Mouse (Mus musculus): Measurements from ENCODE around the gene 2810004N23Rik. TPM values are rescaled to one million over a fixed set of nuclear protein-coding genes. Genes with fewer than 3 reads are reported as not detected.
A peak's percentile ranks its signal among the peaks of the same experiment; 100 is the strongest.
"Not testable (repeated sequence)": the region's sequence is repeated elsewhere in the genome, so short reads cannot be mapped to it uniquely, and the experiment has no call there.

2810004N23Rik gene
- polyA plus RNA-seq, 1 experiment from 2014 or later, result 51.6 TPM

DNA sequence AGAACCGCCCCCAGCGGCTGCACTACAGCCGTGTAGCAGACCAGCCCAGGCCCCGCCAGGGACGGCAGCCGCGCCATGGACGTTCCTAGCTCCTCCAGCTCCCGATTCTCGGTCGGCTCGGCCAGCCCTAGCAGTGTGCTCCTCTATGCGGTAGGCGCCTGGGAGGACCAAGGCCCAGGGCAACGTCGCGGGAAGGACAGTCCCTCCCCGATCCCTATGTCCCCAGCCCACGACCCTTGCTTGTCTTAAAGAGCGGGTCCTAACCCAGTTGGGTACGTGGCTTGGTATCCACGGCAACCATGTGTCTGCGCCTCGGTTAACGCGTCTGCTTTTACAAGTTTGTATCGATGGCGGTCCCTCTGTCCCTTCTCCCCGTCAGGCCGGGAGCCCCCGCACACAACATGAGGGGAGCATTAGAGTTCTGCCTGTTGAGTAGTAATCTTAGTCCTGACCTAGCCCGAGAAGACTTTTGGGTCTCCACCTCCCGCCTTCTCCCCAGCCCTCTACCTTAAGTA is 300 bp upstream of the 2810004N23Rik start:
- no peaks in the 10 kb centered on the region for H3K27me3 ChIP-seq

GRCm38 (mm10) chr8:124860188-124860587 is 2.7 kb downstream of the 2810004N23Rik start:
- 0 out of 2 replicates have a peak overlapping the region, but pooled peaks have one; percentile 24 for H3K9ac ChIP-seq
- peak overlapping the region; percentile 90 for H3K27ac ChIP-seq
- H3K36me3 ChIP-seq, result peaks cover 41% of the 10 kb centered on the region
- H3K4me3 ChIP-seq, result no peak overlapping the region
- H3K9me3 ChIP-seq (replicated peaks), result peaks cover 12% of the 10 kb centered on the region
- no peaks in the 10 kb centered on the region for H3K27me3 ChIP-seq
- ATAC-seq (replicated peaks; ENCODE audit: insufficient number of reproducible peaks, insufficient read depth, low FRiP score, low read depth), result peak; percentile 44
- 48% methylated on average over 3 of the region's 3 CpGs for WGBS
- peaks cover 37% of the 10 kb centered on the region for H3K4me1 ChIP-seq (replicated peaks)
- 0 out of 2 replicates have a peak overlapping the region, but pooled peaks have one; percentile 14 for H3K4me2 ChIP-seq

More for the DNA sequence above, 300 bp upstream of the 2810004N23Rik start:
- WGBS, result under 1% methylated on average over 33 of the region's 33 CpGs
- H3K4me2 ChIP-seq, result peak overlapping the region; percentile 75
- no peaks in the 10 kb centered on the region for H3K9me3 ChIP-seq (replicated peaks)
- peaks cover 12% of the 10 kb centered on the region; the same call in 1 of the 2 replicates for H3K36me3 ChIP-seq
- H3K4me1 ChIP-seq (replicated peaks), result peaks cover 59% of the 10 kb centered on the region
- ATAC-seq (replicated peaks; ENCODE audit: insufficient number of reproducible peaks, insufficient read depth, low FRiP score, low read depth), result peak; percentile 72
- H3K27ac ChIP-seq, result peak overlapping the region; percentile 89
- peak overlapping the region; percentile 72 for H3K4me3 ChIP-seq
- peak overlapping the region; percentile 92 for H3K9ac ChIP-seq

- Histone ChIP-seq H3K27ac (peak overlapping the region; percentile 90), H3K4me2 (no peak overlapping the region), H3K36me3 (peaks cover 48% of the 10 kb centered on the region), H3K4me1 (replicated peaks) (peaks cover 31% of the 10 kb centered on the region), H3K4me3 (no peak overlapping the region), H3K9ac (no peak overlapping the region), H3K27me3 (no peaks in the 10 kb centered on the region), H3K9me3 (replicated peaks) (peaks cover 12% of the 10 kb centered on the region)
- ATAC-seq (replicated peaks; ENCODE audit: insufficient number of reproducible peaks, insufficient read depth, low FRiP score, low read depth), result no peak
Measured at GRCm38 (mm10) chr8:124859466-124859865, 3.5 kb downstream of the 2810004N23Rik start.

DNA sequence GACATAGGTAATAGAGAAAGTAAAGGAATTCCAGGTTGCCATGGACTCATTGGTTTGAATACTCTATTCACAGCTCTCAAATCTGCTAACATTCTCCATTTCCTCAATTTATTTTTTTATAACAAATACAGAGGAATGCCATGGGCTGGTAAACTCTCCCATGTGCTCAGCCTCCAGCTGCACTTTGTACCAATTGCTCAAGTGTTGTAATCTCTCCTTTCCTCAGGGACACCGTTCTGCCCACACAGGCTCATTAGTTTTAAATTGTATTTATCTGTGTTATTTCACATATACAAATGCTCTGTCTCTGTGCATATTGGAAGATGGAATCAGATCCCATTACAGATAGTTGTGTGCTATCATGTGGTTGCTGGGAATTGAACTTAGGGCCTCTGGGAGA is 9.4 kb downstream of the 2810004N23Rik start:
- H3K4me2 ChIP-seq, result no peak overlapping the region
- 96% methylated on average over 1 of the region's 1 CpGs for WGBS

GRCm38 (mm10) chr8:124845573-124845972 is 17.3 kb downstream of the 2810004N23Rik start:
- H3K4me1 ChIP-seq (replicated peaks), result no peaks in the 10 kb centered on the region
- 74% methylated on average over 5 of the region's 5 CpGs for WGBS
- no peak overlapping the region for H3K4me3 ChIP-seq
- no peak overlapping the region for H3K27ac ChIP-seq
- no peak overlapping the region for H3K4me2 ChIP-seq
- H3K9me3 ChIP-seq (replicated peaks), result no peaks in the 10 kb centered on the region
- peaks cover 18% of the 10 kb centered on the region; the same call in 1 of the 2 replicates for H3K36me3 ChIP-seq
- H3K9ac ChIP-seq, result no peak overlapping the region
- ATAC-seq (replicated peaks; ENCODE audit: insufficient number of reproducible peaks, insufficient read depth, low FRiP score, low read depth), result no peak
- no peaks in the 10 kb centered on the region for H3K27me3 ChIP-seq

More for the DNA sequence above, 9.4 kb downstream of the 2810004N23Rik start:
- H3K4me1 ChIP-seq (replicated peaks), result no peaks in the 10 kb centered on the region; the same call in 1 of the 2 replicates
- no peak overlapping the region for H3K4me3 ChIP-seq
- no peaks in the 10 kb centered on the region for H3K27me3 ChIP-seq
- peaks cover 62% of the 10 kb centered on the region for H3K36me3 ChIP-seq
- ATAC-seq (replicated peaks; ENCODE audit: insufficient number of reproducible peaks, insufficient read depth, low FRiP score, low read depth), result no peak
- no peak overlapping the region for H3K9ac ChIP-seq
- H3K9me3 ChIP-seq (replicated peaks), result peaks cover 12% of the 10 kb centered on the region
- no peak overlapping the region for H3K27ac ChIP-seq

GRCm38 (mm10) chr8:124845131-124845530 is 17.8 kb downstream of the 2810004N23Rik start:
- Histone ChIP-seq H3K27me3 (no peaks in the 10 kb centered on the region), H3K4me2 (no peak overlapping the region), H3K9me3 (replicated peaks) (no peaks in the 10 kb centered on the region), H3K27ac (no peak overlapping the region), H3K4me3 (no peak overlapping the region), H3K36me3 (peaks cover 22% of the 10 kb centered on the region), H3K4me1 (replicated peaks) (no peaks in the 10 kb centered on the region), H3K9ac (no peak overlapping the region)
- no peak for ATAC-seq (replicated peaks; ENCODE audit: insufficient number of reproducible peaks, insufficient read depth, low FRiP score, low read depth)
- WGBS, result 71% methylated on average over 3 of the region's 3 CpGs

GRCm38 (mm10) chr8:124842929-124843328 is 20.0 kb downstream of the 2810004N23Rik start:
- peaks cover 40% of the 10 kb centered on the region for H3K36me3 ChIP-seq
- H3K4me2 ChIP-seq; H3K9ac ChIP-seq; H3K4me1 ChIP-seq (replicated peaks); H3K27me3 ChIP-seq; ATAC-seq (replicated peaks; ENCODE audit: insufficient number of reproducible peaks, insufficient read depth, low FRiP score, low read depth); H3K9me3 ChIP-seq (replicated peaks); H3K27ac ChIP-seq; H3K4me3 ChIP-seq: not testable (repeated sequence)
- 50% methylated on average over 1 of the region's 1 CpGs for WGBS

DNA sequence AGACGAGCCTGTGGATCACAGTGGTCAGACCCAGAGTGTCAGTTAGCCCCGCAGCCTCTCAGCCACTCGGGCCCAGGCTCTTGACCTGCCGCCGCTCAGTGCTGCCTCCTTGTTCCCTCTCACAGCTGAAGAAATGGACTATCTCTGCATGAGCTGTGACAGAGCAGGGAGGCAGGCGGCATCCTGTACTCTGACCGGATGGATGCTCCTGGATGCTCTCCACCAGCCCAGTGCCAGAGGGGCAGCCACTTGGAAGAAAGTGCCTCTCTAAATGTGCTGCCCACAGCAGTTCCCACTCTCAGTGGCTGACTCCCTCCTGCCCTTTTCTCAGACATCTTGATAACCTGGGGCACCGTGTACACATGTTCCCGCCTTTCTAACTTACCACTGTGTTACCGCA is 21.1 kb downstream of the 2810004N23Rik start:
- ATAC-seq (replicated peaks; ENCODE audit: insufficient number of reproducible peaks, insufficient read depth, low FRiP score, low read depth), result no peak
- WGBS, result 87% methylated on average over 10 of the region's 10 CpGs
- no peak overlapping the region for H3K9ac ChIP-seq
- peaks cover 40% of the 10 kb centered on the region for H3K36me3 ChIP-seq
- no peaks in the 10 kb centered on the region for H3K4me1 ChIP-seq (replicated peaks)
- H3K4me3 ChIP-seq, result no peak overlapping the region
- H3K9me3 ChIP-seq (replicated peaks), result no peaks in the 10 kb centered on the region
- H3K4me2 ChIP-seq, result no peak overlapping the region
- no peaks in the 10 kb centered on the region for H3K27me3 ChIP-seq
- H3K27ac ChIP-seq, result no peak overlapping the region

GRCm38 (mm10) chr8:124840900-124841299 is 22.0 kb downstream of the 2810004N23Rik start:
- 91% methylated on average over 7 of the region's 7 CpGs for WGBS
- H3K4me2 ChIP-seq, result no peak overlapping the region
- H3K27me3 ChIP-seq, result no peaks in the 10 kb centered on the region
- no peak overlapping the region for H3K4me3 ChIP-seq
- no peaks in the 10 kb centered on the region for H3K4me1 ChIP-seq (replicated peaks)
- ATAC-seq (replicated peaks; ENCODE audit: insufficient number of reproducible peaks, insufficient read depth, low FRiP score, low read depth), result no peak
- no peak overlapping the region for H3K27ac ChIP-seq
- H3K9me3 ChIP-seq (replicated peaks), result no peaks in the 10 kb centered on the region
- no peak overlapping the region for H3K9ac ChIP-seq
- peaks cover 40% of the 10 kb centered on the region for H3K36me3 ChIP-seq

DNA sequence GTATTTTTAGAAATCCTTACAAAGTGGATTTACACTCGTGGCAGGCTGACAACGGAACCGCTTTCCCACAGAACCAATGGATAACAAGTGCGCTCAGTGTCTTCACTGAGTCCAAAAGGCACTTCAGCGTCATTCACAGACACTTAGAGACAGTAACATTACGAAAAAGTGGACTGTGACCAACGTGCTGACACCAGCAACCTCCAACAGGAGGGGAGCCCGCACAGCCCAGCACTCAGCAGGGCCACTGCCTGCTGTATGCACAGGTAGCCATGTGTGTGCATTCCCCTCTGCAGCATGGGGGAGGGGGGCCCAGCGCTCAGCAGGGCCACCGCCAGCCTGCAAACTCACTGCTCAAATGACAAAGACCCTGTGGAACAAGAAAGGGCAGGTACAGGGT is 23.5 kb downstream of the 2810004N23Rik start:
- Histone ChIP-seq H3K4me3 (no peak overlapping the region), H3K27me3 (no peaks in the 10 kb centered on the region), H3K4me1 (replicated peaks) (peaks cover under 1% of the 10 kb centered on the region; the same call in 1 of the 2 replicates), H3K9me3 (replicated peaks) (no peaks in the 10 kb centered on the region), H3K36me3 (peaks cover 40% of the 10 kb centered on the region), H3K27ac (no peak overlapping the region), H3K9ac (no peak overlapping the region), H3K4me2 (no peak overlapping the region)
- WGBS, result 76% methylated on average over 10 of the region's 10 CpGs
- ATAC-seq (replicated peaks; ENCODE audit: insufficient number of reproducible peaks, insufficient read depth, low FRiP score, low read depth), result peak; percentile 35; the same call in 1 of the 2 replicates

GRCm38 (mm10) chr8:124837956-124838355 is 25.0 kb downstream of the 2810004N23Rik start:
- Histone ChIP-seq H3K36me3 (peaks cover 36% of the 10 kb centered on the region), H3K4me2 (no peak overlapping the region), H3K4me1 (replicated peaks) (peaks cover 14% of the 10 kb centered on the region), H3K9ac (no peak overlapping the region), H3K9me3 (replicated peaks) (no peaks in the 10 kb centered on the region), H3K27ac (no peak overlapping the region), H3K27me3 (no peaks in the 10 kb centered on the region), H3K4me3 (no peak overlapping the region)
- WGBS, result 84% methylated on average over 2 of the region's 2 CpGs
- ATAC-seq (replicated peaks; ENCODE audit: insufficient number of reproducible peaks, insufficient read depth, low FRiP score, low read depth), result no peak

DNA sequence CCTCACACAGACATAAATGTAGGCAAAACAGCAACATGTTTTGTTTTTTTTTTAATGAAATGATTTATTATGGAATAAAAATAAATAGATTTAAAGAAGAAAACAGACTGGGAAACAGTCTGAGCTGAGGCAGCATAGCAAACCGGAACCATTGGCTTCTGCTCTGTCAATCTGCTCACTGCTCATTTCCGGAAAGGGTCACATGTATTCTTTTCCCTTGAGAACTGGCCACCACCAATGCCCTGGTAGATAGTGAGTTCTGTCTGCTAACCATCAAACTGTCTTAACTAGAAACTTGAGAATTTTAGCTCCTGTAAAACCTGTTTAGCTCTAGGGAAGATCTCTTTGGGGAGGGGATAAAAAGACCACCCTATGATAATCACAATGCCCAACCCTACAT is 26.0 kb downstream of the 2810004N23Rik start:
- no peak overlapping the region for H3K9ac ChIP-seq
- no peak overlapping the region for H3K27ac ChIP-seq
- no peak overlapping the region for H3K4me3 ChIP-seq
- no peaks in the 10 kb centered on the region for H3K27me3 ChIP-seq
- no peak overlapping the region for H3K4me2 ChIP-seq
- no peak for ATAC-seq (replicated peaks; ENCODE audit: insufficient number of reproducible peaks, insufficient read depth, low FRiP score, low read depth)
- H3K36me3 ChIP-seq, result peaks cover 33% of the 10 kb centered on the region
- peaks cover 16% of the 10 kb centered on the region for H3K4me1 ChIP-seq (replicated peaks)
- no peaks in the 10 kb centered on the region for H3K9me3 ChIP-seq (replicated peaks)
- WGBS, result 75% methylated on average over 2 of the region's 2 CpGs

Measured in heart, embryonic 15.5 days (tissue).